Mouse (Mus musculus) layer of hippocampus, adult 8-10 months (tissue): Measurements from ENCODE around the gene Olfr1392. TPM values are rescaled to one million over a fixed set of nuclear protein-coding genes. Genes with fewer than 3 reads are reported as not detected.
A peak's percentile ranks its signal among the peaks of the same experiment; 100 is the strongest.

Experiments used
- DNase-seq, 2 experiments: peaks; one replicate each; pipeline ENCODE4 v3.0.0; 2022; ENCODE audit warnings: low spot score in 2 of 2
- total RNA-seq, 4 experiments: library from RNA; stranded (reverse); gene quantifications; 2 replicates each; pipeline ENCODE4 v1.2.4; 2022

The Olfr1392 gene
- total RNA-seq, 4 experiments from 2014 or later: not detected

DNA sequence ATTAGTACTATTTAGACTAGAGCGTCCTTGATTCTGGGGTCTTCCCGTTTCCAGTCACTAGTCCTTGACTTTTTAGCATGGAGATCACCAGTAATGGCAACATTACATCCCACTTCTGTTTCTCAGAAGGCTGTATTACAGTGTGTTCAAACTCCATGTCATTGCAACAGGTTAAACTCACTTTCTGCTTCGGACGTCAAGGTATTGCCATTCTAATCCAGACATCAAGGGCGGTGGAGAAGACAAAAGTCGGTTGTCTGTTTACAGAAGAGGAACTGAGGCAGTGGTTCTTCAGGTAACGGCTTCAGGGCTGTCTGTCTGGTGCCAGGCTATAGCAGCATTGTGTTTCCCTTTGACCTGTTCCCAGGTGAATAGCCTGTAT lies 33.7 kb upstream of the Olfr1392 start:
- no peak for DNase-seq

DNA sequence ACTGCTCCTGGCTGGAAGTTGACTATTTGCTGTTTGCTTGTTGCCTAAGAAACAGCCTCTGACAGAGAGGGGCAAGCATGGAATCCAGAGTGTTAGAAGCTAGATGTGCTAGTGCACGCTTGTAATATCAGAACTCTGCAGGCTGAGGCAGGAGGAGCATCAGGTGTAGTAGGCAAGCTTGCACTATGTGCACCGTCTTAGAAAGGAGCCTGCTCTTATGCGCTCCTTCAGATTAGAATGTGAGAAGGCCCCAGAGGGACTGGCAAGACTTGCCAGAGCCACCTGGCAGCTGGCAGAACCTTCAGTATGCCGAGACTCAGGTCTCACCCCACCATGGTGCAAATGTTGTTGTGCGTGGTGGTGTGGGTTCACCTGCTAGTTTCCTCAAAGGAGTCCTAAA lies 33.0 kb upstream of the Olfr1392 start:
- no peak for DNase-seq

GRCm38 (mm10) chr11:49253035-49253434 lies 32.0 kb upstream of the Olfr1392 start:
- DNase-seq: no peak

GRCm38 (mm10) chr11:49259296-49259695 lies 25.8 kb upstream of the Olfr1392 start:
- no peak for DNase-seq

GRCm38 (mm10) chr11:49259829-49260228 lies 25.3 kb upstream of the Olfr1392 start:
- DNase-seq: no peak

DNA sequence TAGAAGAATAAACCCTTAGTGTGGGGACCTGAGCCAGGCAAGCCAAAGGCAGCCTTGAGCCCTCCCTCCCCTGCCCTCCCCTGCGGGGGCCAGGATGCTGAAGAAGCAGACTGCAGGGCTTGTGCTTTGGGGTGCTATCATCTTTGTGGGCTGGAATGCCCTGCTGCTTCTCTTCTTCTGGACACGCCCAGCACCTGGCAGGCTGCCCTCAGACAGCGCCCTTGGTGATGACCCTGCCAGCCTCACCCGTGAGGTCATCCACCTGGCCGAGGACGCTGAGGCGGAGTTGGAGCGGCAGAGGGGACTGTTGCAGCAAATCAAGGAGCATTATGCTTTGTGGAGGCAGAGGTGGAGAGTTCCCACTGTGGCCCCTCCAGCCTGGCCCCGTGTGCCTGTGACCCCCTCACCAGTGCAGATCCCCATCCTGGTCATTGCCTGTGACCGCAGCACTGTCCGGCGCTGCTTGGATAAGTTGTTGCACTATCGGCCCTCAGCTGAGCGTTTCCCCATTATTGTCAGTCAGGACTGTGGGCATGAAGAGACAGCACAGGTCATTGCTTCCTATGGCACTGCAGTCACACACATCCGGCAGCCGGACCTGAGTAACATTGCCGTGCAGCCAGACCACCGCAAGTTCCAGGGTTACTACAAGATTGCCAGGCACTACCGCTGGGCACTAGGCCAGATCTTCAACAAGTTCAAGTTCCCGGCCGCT lies 24.3 kb upstream of the Olfr1392 start:
- no peak for DNase-seq

DNA sequence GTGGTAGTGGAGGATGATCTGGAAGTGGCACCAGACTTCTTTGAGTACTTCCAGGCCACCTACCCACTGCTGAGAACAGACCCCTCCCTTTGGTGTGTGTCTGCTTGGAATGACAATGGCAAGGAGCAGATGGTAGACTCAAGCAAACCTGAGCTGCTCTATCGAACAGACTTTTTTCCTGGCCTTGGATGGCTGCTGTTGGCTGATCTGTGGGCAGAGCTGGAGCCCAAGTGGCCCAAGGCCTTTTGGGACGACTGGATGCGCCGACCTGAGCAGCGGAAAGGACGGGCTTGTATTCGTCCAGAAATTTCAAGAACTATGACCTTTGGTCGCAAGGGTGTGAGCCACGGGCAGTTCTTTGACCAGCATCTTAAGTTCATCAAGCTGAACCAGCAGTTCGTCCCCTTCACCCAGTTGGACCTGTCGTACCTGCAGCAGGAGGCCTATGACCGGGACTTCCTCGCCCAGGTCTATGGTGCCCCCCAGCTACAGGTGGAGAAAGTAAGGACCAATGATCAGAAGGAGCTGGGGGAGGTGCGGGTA lies 23.7 kb upstream of the Olfr1392 start:
- DNase-seq: no peak

GRCm38 (mm10) chr11:49262286-49262685 lies 22.8 kb upstream of the Olfr1392 start:
- DNase-seq: no peak

DNA sequence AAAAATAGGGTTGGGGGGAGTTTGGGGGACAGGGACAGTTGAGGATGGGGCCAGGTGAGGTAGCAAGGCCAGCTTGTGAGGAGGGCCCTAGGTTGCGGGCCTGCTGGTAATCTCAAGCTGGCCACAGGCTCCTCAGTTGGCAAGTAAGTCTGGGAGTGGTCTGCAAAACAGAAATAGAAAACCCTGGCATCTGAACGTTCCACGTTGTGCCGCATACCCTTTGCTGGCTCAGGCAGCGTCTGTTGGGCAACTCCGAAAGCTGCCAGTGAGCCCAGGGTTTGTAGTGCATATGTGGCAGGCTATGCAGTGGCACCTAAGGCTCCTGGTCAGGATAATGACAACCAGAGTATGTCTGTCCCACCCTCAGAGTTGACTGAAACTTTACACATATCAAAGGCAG lies 21.9 kb upstream of the Olfr1392 start:
- no peak for DNase-seq

GRCm38 (mm10) chr11:49264081-49264480 lies 21.0 kb upstream of the Olfr1392 start:
- DNase-seq: no peak

DNA sequence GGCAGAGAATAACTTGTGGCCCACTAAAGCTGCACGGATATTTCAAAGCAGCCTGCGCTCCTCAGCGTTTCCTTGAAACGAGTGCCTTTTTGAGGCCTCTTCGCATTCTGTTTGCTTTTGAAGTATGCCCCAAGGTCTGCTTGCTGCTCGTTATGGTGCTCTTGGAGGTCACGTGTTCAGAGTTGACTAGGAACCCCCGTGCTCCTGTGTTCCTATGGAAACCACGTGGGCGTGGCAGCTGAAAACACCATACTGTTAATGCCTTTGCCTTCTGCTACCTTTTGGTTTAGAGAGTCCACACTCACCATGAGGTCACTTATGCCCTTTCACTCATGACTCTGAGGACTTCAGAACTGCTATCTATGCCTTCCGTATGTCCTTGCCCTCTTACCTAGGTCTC lies 20.5 kb upstream of the Olfr1392 start:
- DNase-seq: no peak

GRCm38 (mm10) chr11:49265101-49265500 lies 20.0 kb upstream of the Olfr1392 start:
- no peak for DNase-seq

GRCm38 (mm10) chr11:49266671-49267070 lies 18.4 kb upstream of the Olfr1392 start:
- DNase-seq: no peak

GRCm38 (mm10) chr11:49267316-49267715 lies 17.8 kb upstream of the Olfr1392 start:
- DNase-seq: no peak

DNA sequence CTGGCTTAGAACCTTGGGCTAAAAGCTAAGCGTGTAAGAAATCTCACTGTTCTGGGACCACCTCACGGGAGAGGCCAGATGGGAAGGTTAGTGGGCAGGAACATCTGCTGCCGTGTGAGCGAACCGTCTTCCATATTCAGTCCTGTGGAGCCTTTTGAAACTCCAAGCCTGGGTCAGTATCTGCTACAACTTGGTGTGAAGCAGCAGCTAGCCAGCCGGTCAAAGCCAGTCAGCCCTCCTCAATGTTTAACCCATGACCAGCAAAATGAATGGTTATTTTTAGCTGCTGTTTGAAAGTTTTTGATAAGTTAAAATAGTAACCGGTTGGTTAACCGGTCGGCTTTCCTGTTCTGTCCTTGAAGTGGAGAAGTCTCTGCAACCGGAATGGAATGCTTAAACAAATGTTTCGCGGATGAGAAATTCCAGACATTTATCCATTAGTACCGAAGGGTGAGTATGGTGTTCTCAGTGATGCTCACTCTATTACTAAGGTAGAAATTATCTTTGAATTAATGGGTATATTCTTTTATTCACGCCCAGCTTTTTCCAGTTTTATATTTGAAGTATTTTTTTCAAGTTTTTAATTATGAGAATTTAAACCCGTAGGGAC lies 17.0 kb upstream of the Olfr1392 start:
- DNase-seq: no peak

GRCm38 (mm10) chr11:49269761-49270160 lies 15.3 kb upstream of the Olfr1392 start:
- DNase-seq: no peak

GRCm38 (mm10) chr11:49270368-49270767 lies 14.7 kb upstream of the Olfr1392 start:
- DNase-seq: no peak

- no peak for DNase-seq
Observed at GRCm38 (mm10) chr11:49271334-49271733, 13.7 kb upstream of the Olfr1392 start.

- no peak for DNase-seq
Observed at GRCm38 (mm10) chr11:49273834-49274519, 11.1 kb upstream of the Olfr1392 start.

- no peak for DNase-seq
Observed at GRCm38 (mm10) chr11:49278222-49278621, 6.9 kb upstream of the Olfr1392 start, which contains the start of gene Olfr1393. Gene Olfr1393, plus strand, starts transcription at chr11:49278304.

- DNase-seq: no peak
Observed at GRCm38 (mm10) chr11:49287251-49287650, 2.2 kb downstream of the Olfr1392 start.

DNA sequence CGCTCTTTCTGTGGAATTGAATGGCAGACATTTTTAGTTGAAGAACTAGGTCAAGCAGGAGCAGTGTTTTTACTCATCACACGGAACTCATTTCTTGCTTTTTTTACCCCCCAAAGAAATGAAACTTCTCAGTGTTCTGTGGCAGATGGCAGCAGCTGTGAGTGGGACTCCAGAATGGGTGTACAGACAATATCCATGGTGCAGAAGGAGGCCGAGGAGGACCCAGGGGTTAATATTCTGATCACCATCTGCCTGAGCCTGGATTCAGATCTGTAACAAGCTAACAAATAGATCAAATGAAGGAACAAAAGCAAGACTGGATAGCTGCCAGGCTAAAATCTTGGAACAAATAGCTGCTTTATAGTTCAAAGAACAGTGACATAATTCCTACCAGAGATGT lies 7.7 kb downstream of the Olfr1392 start:
- DNase-seq: peak; percentile 39 to 42
